Mouse (Mus musculus): ENCODE measurements around the gene Aox4. TPM values are rescaled to one million over a fixed set of nuclear protein-coding genes. Genes with fewer than 3 reads are reported as not detected.

Gene Aox4
- 1 to 10 TPM; 2.2 to 2.5 TPM for total RNA-seq (2021)
- long read RNA-seq, experiment 1, full-length matches to known transcripts = 1 of 2 reads
- long read RNA-seq, experiment 1, partial matches to known transcripts = 0 of 2 reads
- long read RNA-seq, experiment 1, other reads (novel, unspliced or antisense) = 1 of 2 reads
- long read RNA-seq, experiment 2, partial matches to known transcripts = 1 of 1 reads
- long read RNA-seq, experiment 2, other reads (novel, unspliced or antisense) = 0 of 1 reads

- peak; percentile 31 to 50 for DNase-seq (ENCODE audit: low spot score in 2 of 2)
- TF ChIP-seq CTCF (conservative IDR thresholded peaks at IDR 0.05) = no peak
- Histone ChIP-seq H3K4me3 (peak within 1 kb of the TSS; percentile 49), H3K27ac (no peak within 1 kb of the TSS)
These were observed at the start of gene Aox4 for GRCm38 (mm10) chr1:58210203-58210602. TSS of gene Aox4 (plus strand) at chr1:58210397.

DNA sequence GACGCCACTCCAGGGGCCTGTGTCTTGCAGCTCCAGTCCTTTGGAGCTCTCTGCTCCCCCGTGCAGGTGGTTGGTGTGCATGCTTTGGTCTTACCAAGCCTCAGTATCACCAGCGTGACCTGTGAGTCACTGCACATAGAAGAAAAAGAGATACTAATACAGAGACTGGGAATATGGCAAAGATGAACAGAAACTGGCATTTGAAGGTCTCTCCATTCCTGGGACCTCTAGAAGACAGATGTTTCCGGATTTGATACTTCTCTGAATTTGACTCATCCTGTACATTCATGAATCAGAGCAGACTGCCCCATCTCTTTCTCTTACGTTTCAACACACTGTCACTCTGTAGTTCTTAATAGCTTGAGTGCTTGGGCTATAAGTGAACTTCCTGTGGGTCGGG, 40.3 kb upstream of the Aox4 start:
- no peak for DNase-seq (ENCODE audit: low spot score in 2 of 2)
- TF ChIP-seq CTCF (conservative IDR thresholded peaks at IDR 0.05) = no peak
- no peak overlapping the region for H3K4me3 ChIP-seq
- H3K27ac ChIP-seq = no peak overlapping the region

GRCm38 (mm10) chr1:58188514-58189175, 21.6 kb upstream of the Aox4 start:
- no peak overlapping the region for H3K27ac ChIP-seq
- TF ChIP-seq CTCF (conservative IDR thresholded peaks at IDR 0.05) = no peak
- no peak overlapping the region for H3K4me3 ChIP-seq
- DNase-seq (ENCODE audit: low spot score in 2 of 2) = no peak

GRCm38 (mm10) chr1:58194317-58194716, 15.9 kb upstream of the Aox4 start:
- Histone ChIP-seq H3K4me3 (no peak overlapping the region), H3K27ac (no peak overlapping the region)
- no peak for DNase-seq (ENCODE audit: low spot score in 2 of 2)
- TF ChIP-seq CTCF (conservative IDR thresholded peaks at IDR 0.05) = no peak

GRCm38 (mm10) chr1:58194988-58195387, 15.2 kb upstream of the Aox4 start:
- DNase-seq (ENCODE audit: low spot score in 2 of 2) = no peak
- TF ChIP-seq CTCF (conservative IDR thresholded peaks at IDR 0.05) = no peak
- H3K27ac ChIP-seq = no peak overlapping the region
- H3K4me3 ChIP-seq = no peak overlapping the region

- DNase-seq (ENCODE audit: low spot score in 2 of 2) = no peak
- Histone ChIP-seq H3K27ac (no peak overlapping the region), H3K4me3 (no peak overlapping the region)
- TF ChIP-seq CTCF (conservative IDR thresholded peaks at IDR 0.05) = no peak
These were observed 14.7 kb upstream of the Aox4 start for GRCm38 (mm10) chr1:58195541-58195940.

DNA sequence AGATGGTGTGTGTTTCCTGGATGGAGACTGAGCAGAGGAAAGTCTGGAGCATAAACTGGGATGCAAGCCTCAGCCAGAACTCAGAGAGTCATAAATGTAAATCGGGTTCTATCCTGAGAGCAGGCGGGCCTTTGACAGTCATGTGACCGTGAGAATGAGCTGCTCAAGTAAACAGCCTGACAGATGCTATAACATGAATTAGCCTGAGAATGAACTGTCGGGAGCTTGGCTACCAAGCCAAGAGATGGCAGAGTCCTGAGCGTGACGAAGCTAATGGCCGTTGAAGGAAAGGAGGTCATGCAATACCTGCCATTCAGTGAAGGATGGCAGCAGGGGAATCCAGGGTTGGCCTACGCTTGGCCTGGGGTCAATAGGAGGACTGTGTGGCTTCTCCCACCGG, 13.2 kb upstream of the Aox4 start:
- no peak for TF ChIP-seq CTCF (conservative IDR thresholded peaks at IDR 0.05)
- DNase-seq (ENCODE audit: low spot score in 2 of 2) = no peak
- H3K4me3 ChIP-seq = no peak overlapping the region
- H3K27ac ChIP-seq = no peak overlapping the region

DNA sequence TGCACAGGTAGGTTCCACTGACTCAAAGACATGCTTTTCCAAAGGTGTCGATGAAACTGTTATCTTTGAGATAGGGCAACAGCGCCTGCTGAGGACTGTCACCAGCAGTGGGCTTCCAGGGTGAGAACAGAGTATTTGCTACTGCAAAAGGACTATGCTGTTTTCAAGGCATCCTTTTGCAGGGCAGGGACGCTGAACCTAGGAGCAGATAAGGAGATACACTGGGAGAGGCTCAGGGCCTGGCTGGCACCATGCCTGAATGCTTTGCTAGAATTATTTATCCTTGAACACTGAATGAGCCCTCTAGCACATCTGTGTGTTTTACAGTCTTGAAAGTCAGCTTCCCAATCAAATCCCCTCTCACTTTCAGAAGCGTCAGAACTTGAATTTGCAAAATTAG, 11.8 kb upstream of the Aox4 start:
- TF ChIP-seq CTCF (conservative IDR thresholded peaks at IDR 0.05) = no peak
- no peak for DNase-seq (ENCODE audit: low spot score in 2 of 2)
- no peak overlapping the region for H3K4me3 ChIP-seq
- no peak overlapping the region for H3K27ac ChIP-seq

- Histone ChIP-seq H3K4me3 (no peak overlapping the region), H3K27ac (no peak overlapping the region)
- DNase-seq (ENCODE audit: low spot score in 2 of 2) = no peak
- no peak for TF ChIP-seq CTCF (conservative IDR thresholded peaks at IDR 0.05)
These were observed 2.6 kb downstream of the Aox4 start for GRCm38 (mm10) chr1:58212805-58213204.

DNA sequence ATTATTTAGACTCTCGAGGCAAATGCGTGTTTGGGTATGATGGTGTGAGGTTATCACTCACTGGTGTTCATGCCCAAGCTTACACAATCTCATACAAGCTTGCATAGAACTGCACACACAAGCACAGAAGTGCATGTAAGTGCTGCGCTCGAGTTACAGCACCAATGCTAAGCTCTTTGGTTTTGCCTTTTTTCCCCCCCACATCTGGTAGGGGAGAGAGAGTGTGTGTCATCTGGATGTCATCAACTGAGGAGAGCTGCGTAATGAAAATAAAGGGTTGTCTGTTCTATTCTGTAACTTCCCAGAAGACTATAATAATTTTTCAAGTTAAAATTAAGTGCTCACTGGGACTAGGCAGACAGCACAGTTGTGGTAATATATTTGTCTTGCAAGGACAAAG, 3.6 kb downstream of the Aox4 start:
- H3K27ac ChIP-seq = no peak overlapping the region
- DNase-seq (ENCODE audit: low spot score in 2 of 2) = no peak
- H3K4me3 ChIP-seq = no peak overlapping the region
- no peak for TF ChIP-seq CTCF (conservative IDR thresholded peaks at IDR 0.05)

GRCm38 (mm10) chr1:58215353-58215752, 5.2 kb downstream of the Aox4 start:
- Histone ChIP-seq H3K4me3 (no peak overlapping the region), H3K27ac (no peak overlapping the region)
- DNase-seq (ENCODE audit: low spot score in 2 of 2) = no peak
- no peak for TF ChIP-seq CTCF (conservative IDR thresholded peaks at IDR 0.05)

DNA sequence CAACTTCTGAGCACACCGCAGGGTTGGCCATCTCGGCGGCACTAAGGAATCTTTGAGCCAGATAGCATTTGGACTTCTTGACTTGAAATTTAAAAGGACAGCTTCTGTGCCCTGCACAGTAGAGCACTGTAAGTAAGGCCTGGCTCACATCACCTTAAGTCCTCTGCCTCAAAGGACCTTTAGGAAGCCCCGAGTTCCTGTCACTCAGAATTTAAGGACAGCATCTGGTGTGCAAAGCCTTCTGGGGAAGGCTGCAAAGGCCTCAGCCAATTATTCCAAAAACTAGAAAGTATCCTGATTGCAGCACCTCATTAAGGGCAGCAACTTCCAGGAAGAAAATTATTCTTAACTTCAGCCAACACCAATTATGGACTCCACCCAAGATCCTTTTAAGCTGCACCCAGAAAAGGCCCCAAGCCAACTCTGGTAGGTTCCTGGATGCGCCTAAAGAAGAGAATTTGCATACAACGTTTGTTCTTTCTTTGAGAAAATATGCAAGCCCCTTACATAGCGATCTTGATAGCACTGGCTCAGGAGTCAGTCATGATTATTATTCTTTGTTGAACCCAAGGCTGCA, 5.8 kb downstream of the Aox4 start:
- no peak overlapping the region for H3K4me3 ChIP-seq
- no peak for DNase-seq (ENCODE audit: low spot score in 2 of 2)
- H3K27ac ChIP-seq = no peak overlapping the region
- TF ChIP-seq CTCF (conservative IDR thresholded peaks at IDR 0.05) = no peak

- TF ChIP-seq CTCF (conservative IDR thresholded peaks at IDR 0.05) = no peak
- H3K27ac ChIP-seq = no peak overlapping the region
- H3K4me3 ChIP-seq = no peak overlapping the region
- DNase-seq (ENCODE audit: low spot score in 2 of 2) = no peak
These were observed 10.9 kb downstream of the Aox4 start for GRCm38 (mm10) chr1:58221070-58221469.

GRCm38 (mm10) chr1:58221879-58222278, 11.7 kb downstream of the Aox4 start:
- peak; percentile 14; the same call in 1 of the 2 replicates for TF ChIP-seq CTCF (conservative IDR thresholded peaks at IDR 0.05)
- Histone ChIP-seq H3K27ac (no peak overlapping the region), H3K4me3 (no peak overlapping the region)
- no peak for DNase-seq (ENCODE audit: low spot score in 2 of 2)

Data from layer of hippocampus, adult 2 months (tissue).